Mouse (Mus musculus) thymus, adult 2 months (tissue): Measurements from ENCODE around the gene Prdx5. TPM values are rescaled to one million over a fixed set of nuclear protein-coding genes. Genes with fewer than 3 reads are reported as not detected.

Source experiments
- DNase-seq: peaks from one replicate; pipeline ENCODE4 v3.0.0; 2021
- H3K27ac ChIP-seq: fragments of 200-500 bp; 2 replicates; pipeline ENCODE4 v1.5.1; 2012; ENCODE audit warnings: low read length, control low read depth; ENCODE audit not compliant: control insufficient read depth, insufficient read depth
- H3K27me3 ChIP-seq: fragments of 200-500 bp; 2 replicates; pipeline ENCODE4 v1.6.1; 2012; ENCODE audit warnings: mild to moderate bottlenecking, low read length, moderate library complexity, mixed read lengths; ENCODE audit not compliant: control insufficient read depth, insufficient read depth
- H3K36me3 ChIP-seq: fragments of 200-500 bp; 2 replicates; pipeline ENCODE4 v1.6.1; 2012; ENCODE audit warnings: mild to moderate bottlenecking, low read length, moderate library complexity; ENCODE audit not compliant: control insufficient read depth, insufficient read depth
- H3K4me1 ChIP-seq: fragments of 200-500 bp; replicated peaks from 2 replicates; pipeline ENCODE4 v1.6.1; 2012; ENCODE audit warnings: low read length; ENCODE audit not compliant: control insufficient read depth, insufficient read depth
- H3K4me3 ChIP-seq: fragments of 200-500 bp; 2 replicates; pipeline ENCODE4 v1.5.1; 2012; ENCODE audit warnings: mild to moderate bottlenecking, low read length, control low read depth, moderate library complexity; ENCODE audit not compliant: control insufficient read depth, insufficient read depth
- CTCF ChIP-seq: fragments of 200-500 bp; IDR thresholded peaks from 2 replicates; pipeline ENCODE4 v1.5.1; 2012; ENCODE audit warnings: mild to moderate bottlenecking, control low read depth, low read length, moderate library complexity, borderline replicate concordance; ENCODE audit not compliant: control insufficient read depth, poor library complexity, insufficient read depth; ENCODE audit errors: extremely low read depth
- POLR2A ChIP-seq: fragments of 200-500 bp; IDR thresholded peaks from 2 replicates; pipeline ENCODE4 v1.6.1; 2012; ENCODE audit warnings: mild to moderate bottlenecking, low read length, control low read depth, moderate library complexity; ENCODE audit not compliant: control insufficient read depth, poor library complexity, insufficient read depth; ENCODE audit errors: extremely low read depth
- WGBS: fragments of 180-500 bp; shearing (Covaris S2); methylation state at CpG from one replicate; pipeline ENCODE4 v1.1.7; 2018; 5-methylcytosine and 5-hydroxymethylcytosine counted together
- polyA plus RNA-seq: library from polyadenylated mRNA; depleted of rRNA; stranded (reverse); fragments of >200 nt; gene quantifications from 2 replicates; pipeline ENCODE4 v1.2.3, GENCODE M21; 2012

Gene Prdx5
- polyA plus RNA-seq, 1 experiment = 133 TPM

- DNase-seq = peak; percentile 88
- TF ChIP-seq CTCF = 0 out of 2 replicates have a peak, but pooled peaks have one; percentile 70
- TF ChIP-seq POLR2A = no peak
- Histone ChIP-seq H3K4me1 (peaks cover 30% of the 10 kb centered on the region), H3K27ac (no peak overlapping the region), H3K4me3 (peak overlapping the region; percentile 10; the same call in 1 of the 2 replicates), H3K36me3 (no peaks in the 10 kb centered on the region), H3K27me3 (peaks cover 22% of the 10 kb centered on the region; the same call in 1 of the 2 replicates)
- WGBS = 6% methylated on average over 39 of the region's 39 CpGs
Measured at GRCm38 (mm10) chr19:6924461-6925306, 14.8 kb upstream of the Prdx5 start.

- TF ChIP-seq POLR2A (no peak), CTCF (no peak)
- Histone ChIP-seq H3K27me3 (peaks cover 20% of the 10 kb centered on the region; the same call in 1 of the 2 replicates), H3K4me3 (no peak overlapping the region), H3K4me1 (peaks cover 30% of the 10 kb centered on the region), H3K36me3 (no peaks in the 10 kb centered on the region), H3K27ac (no peak overlapping the region)
- DNase-seq = no peak
- 84% methylated on average over 6 of the region's 6 CpGs for WGBS
Measured at GRCm38 (mm10) chr19:6922901-6923735, 13.2 kb upstream of the Prdx5 start.

- DNase-seq = peak; percentile 100
- peaks cover 16% of the 10 kb centered on the region; the same call in 1 of the 2 replicates for H3K27me3 ChIP-seq
- TF ChIP-seq POLR2A (peak; percentile 86), CTCF (peak; percentile 74)
- H3K36me3 ChIP-seq = no peaks in the 10 kb centered on the region
- WGBS = under 1% methylated on average over 65 of the region's 66 CpGs
- peak within 1 kb of the TSS; percentile 55 for H3K4me3 ChIP-seq
- H3K27ac ChIP-seq = no peak within 1 kb of the TSS
- peaks cover 30% of the 10 kb centered on the region for H3K4me1 ChIP-seq
Measured at GRCm38 (mm10) chr19:6921647-6922567, 12.0 kb upstream of the Prdx5 start, which contains the start of gene Esrra. TSS of gene Esrra (minus strand) at chr19:6921813.

GRCm38 (mm10) chr19:6920741-6921636, 11.1 kb upstream of the Prdx5 start:
- TF ChIP-seq CTCF (no peak), POLR2A (no peak)
- 1% methylated on average over 48 of the region's 48 CpGs for WGBS
- Histone ChIP-seq H3K4me1 (peaks cover 30% of the 10 kb centered on the region), H3K36me3 (no peaks in the 10 kb centered on the region), H3K27me3 (peaks cover 15% of the 10 kb centered on the region; the same call in 1 of the 2 replicates), H3K4me3 (peak overlapping the region; percentile 55), H3K27ac (no peak overlapping the region)
- DNase-seq = peak; percentile 74

- Histone ChIP-seq H3K27me3 (peaks cover 6% of the 10 kb centered on the region; the same call in 1 of the 2 replicates), H3K4me1 (peaks cover 24% of the 10 kb centered on the region), H3K4me3 (no peak overlapping the region), H3K27ac (no peak overlapping the region), H3K36me3 (no peaks in the 10 kb centered on the region)
- WGBS = 72% methylated on average over 8 of the region's 8 CpGs
- DNase-seq = no peak
- TF ChIP-seq POLR2A = no peak
- TF ChIP-seq CTCF = no peak
Measured at GRCm38 (mm10) chr19:6919876-6920740, 10.2 kb upstream of the Prdx5 start.
